Mouse (Mus musculus): ENCODE data around the gene Lyl1.

GRCm38 (mm10) chr8:84714161-84714560 lies 12.9 kb downstream of the Lyl1 start:
- TF ChIP-seq CTCF (IDR thresholded peaks at IDR 0.05; ENCODE audit: borderline replicate concordance, insufficient read depth, low read length) (no peak), POLR2A (IDR thresholded peaks at IDR 0.05; ENCODE audit: low read depth, low read length) (no peak)

Data from embryonic fibroblast, embryonic 13.5 days (primary cell).